Mouse (Mus musculus): ENCODE results near the gene Enpp5. TPM values are rescaled to one million over a fixed set of nuclear protein-coding genes. Genes with fewer than 3 reads are reported as not detected.

Gene Enpp5
- polyA plus RNA-seq, 1 experiment, result 38.7 TPM

GRCm38 (mm10) chr17:44083156-44083555 lies 4.5 kb downstream of the Enpp5 start:
- 90% methylated on average over 4 of the region's 4 CpGs for WGBS

GRCm38 (mm10) chr17:44088226-44088625 lies 9.6 kb downstream of the Enpp5 start:
- Histone ChIP-seq H3K4me1 (ENCODE audit: control insufficient read depth, insufficient read depth, low read length) (no peaks in the 10 kb centered on the region), H3K4me3 (replicated peaks; ENCODE audit: extremely low read depth, low read depth, low read length) (no peak overlapping the region)
- TF ChIP-seq POLR2A (IDR thresholded peaks at IDR 0.05; ENCODE audit: borderline replicate concordance, extremely low read depth, low read depth, low read length) (no peak), CTCF (IDR thresholded peaks at IDR 0.05; ENCODE audit: insufficient read depth, low read length) (no peak)
- no peak for DNase-seq
- WGBS, result 85% methylated on average over 3 of the region's 3 CpGs

More at GRCm38 (mm10) chr17:44083156-44083555, 4.5 kb downstream of the Enpp5 start:
- no peak for TF ChIP-seq POLR2A (IDR thresholded peaks at IDR 0.05; ENCODE audit: borderline replicate concordance, extremely low read depth, low read depth, low read length)
- no peak for TF ChIP-seq CTCF (IDR thresholded peaks at IDR 0.05; ENCODE audit: insufficient read depth, low read length)
- Histone ChIP-seq H3K4me1 (ENCODE audit: control insufficient read depth, insufficient read depth, low read length) (no peaks in the 10 kb centered on the region; the same call in 1 of the 2 replicates), H3K4me3 (replicated peaks; ENCODE audit: extremely low read depth, low read depth, low read length) (no peak overlapping the region)
- DNase-seq, result no peak

- 74% methylated on average over 2 of the region's 2 CpGs for WGBS
- Histone ChIP-seq H3K4me1 (ENCODE audit: control insufficient read depth, insufficient read depth, low read length) (no peaks in the 10 kb centered on the region), H3K4me3 (replicated peaks; ENCODE audit: extremely low read depth, low read depth, low read length) (no peak overlapping the region)
- no peak for DNase-seq
- TF ChIP-seq CTCF (IDR thresholded peaks at IDR 0.05; ENCODE audit: insufficient read depth, low read length) (no peak), POLR2A (IDR thresholded peaks at IDR 0.05; ENCODE audit: borderline replicate concordance, extremely low read depth, low read depth, low read length) (no peak)
Observed at GRCm38 (mm10) chr17:44090916-44091315, 12.3 kb downstream of the Enpp5 start.

- TF ChIP-seq CTCF (IDR thresholded peaks at IDR 0.05; ENCODE audit: insufficient read depth, low read length), result peak; percentile 28; the same call in 1 of the 2 replicates
- TF ChIP-seq POLR2A (IDR thresholded peaks at IDR 0.05; ENCODE audit: borderline replicate concordance, extremely low read depth, low read depth, low read length), result no peak
- DNase-seq, result no peak
- no peak overlapping the region for H3K4me3 ChIP-seq (replicated peaks; ENCODE audit: extremely low read depth, low read depth, low read length)
- 32% methylated on average over 2 of the region's 2 CpGs for WGBS
- H3K4me1 ChIP-seq (ENCODE audit: control insufficient read depth, insufficient read depth, low read length), result no peaks in the 10 kb centered on the region
Observed at GRCm38 (mm10) chr17:44091512-44091911, 12.9 kb downstream of the Enpp5 start.

- WGBS, result 59% methylated on average over 4 of the region's 4 CpGs
- no peak overlapping the region for H3K4me3 ChIP-seq (replicated peaks; ENCODE audit: extremely low read depth, low read depth, low read length)
- TF ChIP-seq POLR2A (IDR thresholded peaks at IDR 0.05; ENCODE audit: borderline replicate concordance, extremely low read depth, low read depth, low read length) (no peak), CTCF (IDR thresholded peaks at IDR 0.05; ENCODE audit: insufficient read depth, low read length) (no peak)
- DNase-seq, result no peak
- H3K4me1 ChIP-seq (ENCODE audit: control insufficient read depth, insufficient read depth, low read length), result peaks cover 2% of the 10 kb centered on the region; the same call in 1 of the 2 replicates
Observed at GRCm38 (mm10) chr17:44100486-44100885, 21.9 kb downstream of the Enpp5 start.

- 42% methylated on average over 9 of the region's 9 CpGs for WGBS
- DNase-seq, result peak; percentile 25
- H3K4me3 ChIP-seq (replicated peaks; ENCODE audit: extremely low read depth, low read depth, low read length), result no peak overlapping the region
- peaks cover 2% of the 10 kb centered on the region; the same call in 1 of the 2 replicates for H3K4me1 ChIP-seq (ENCODE audit: control insufficient read depth, insufficient read depth, low read length)
- TF ChIP-seq CTCF (IDR thresholded peaks at IDR 0.05; ENCODE audit: insufficient read depth, low read length), result no peak
- no peak for TF ChIP-seq POLR2A (IDR thresholded peaks at IDR 0.05; ENCODE audit: borderline replicate concordance, extremely low read depth, low read depth, low read length)
Observed at GRCm38 (mm10) chr17:44100906-44101305, 22.3 kb downstream of the Enpp5 start.

GRCm38 (mm10) chr17:44101961-44102360 lies 23.3 kb downstream of the Enpp5 start:
- no peak for DNase-seq
- no peak overlapping the region for H3K4me3 ChIP-seq (replicated peaks; ENCODE audit: extremely low read depth, low read depth, low read length)
- TF ChIP-seq CTCF (IDR thresholded peaks at IDR 0.05; ENCODE audit: insufficient read depth, low read length), result no peak
- TF ChIP-seq POLR2A (IDR thresholded peaks at IDR 0.05; ENCODE audit: borderline replicate concordance, extremely low read depth, low read depth, low read length), result no peak
- 90% methylated on average over 10 of the region's 10 CpGs for WGBS
- peaks cover 2% of the 10 kb centered on the region; the same call in 1 of the 2 replicates for H3K4me1 ChIP-seq (ENCODE audit: control insufficient read depth, insufficient read depth, low read length)

GRCm38 (mm10) chr17:44105287-44106138 lies 26.9 kb downstream of the Enpp5 start, which contains the start of gene Enpp4:
Gene Enpp4, minus strand, starts transcription at chr17:44105809.
- peaks cover 4% of the 10 kb centered on the region; the same call in 1 of the 2 replicates for H3K4me1 ChIP-seq (ENCODE audit: control insufficient read depth, insufficient read depth, low read length)
- H3K4me3 ChIP-seq (replicated peaks; ENCODE audit: extremely low read depth, low read depth, low read length), result peak within 1 kb of the TSS; percentile 86
- WGBS, result under 1% methylated on average over 75 of the region's 76 CpGs
- TF ChIP-seq POLR2A (IDR thresholded peaks at IDR 0.05; ENCODE audit: borderline replicate concordance, extremely low read depth, low read depth, low read length), result peak; percentile 61
- no peak for TF ChIP-seq CTCF (IDR thresholded peaks at IDR 0.05; ENCODE audit: insufficient read depth, low read length)
- DNase-seq, result peak; percentile 90

- 49% methylated on average over 3 of the region's 3 CpGs for WGBS
Observed at GRCm38 (mm10) chr17:44108331-44108730, 29.7 kb downstream of the Enpp5 start.

More at GRCm38 (mm10) chr17:44108331-44108730, 29.7 kb downstream of the Enpp5 start:
- H3K4me3 ChIP-seq (replicated peaks; ENCODE audit: extremely low read depth, low read depth, low read length), result no peak overlapping the region
- DNase-seq, result no peak
- no peak for TF ChIP-seq CTCF (IDR thresholded peaks at IDR 0.05; ENCODE audit: insufficient read depth, low read length)
- TF ChIP-seq POLR2A (IDR thresholded peaks at IDR 0.05; ENCODE audit: borderline replicate concordance, extremely low read depth, low read depth, low read length), result peak; percentile 27; the same call in 1 of the 2 replicates
- peaks cover 2% of the 10 kb centered on the region; the same call in 1 of the 2 replicates for H3K4me1 ChIP-seq (ENCODE audit: control insufficient read depth, insufficient read depth, low read length)

Data from lung, adult 2 months (tissue).